Mouse (Mus musculus) liver, postnatal 0 days (tissue): ENCODE measurements around the gene Enkd1. TPM values are rescaled to one million over a fixed set of nuclear protein-coding genes. Genes with fewer than 3 reads are reported as not detected.

ENCODE experiments used
- ATAC-seq: fragments of 200-750 bp; cut with Nextera tagmentation; 2 replicates; pipeline ENCODE4 v1.8.0; 2017; ENCODE audit warnings: mild to moderate bottlenecking, moderate library complexity
- DNase-seq: peaks from one replicate; pipeline ENCODE4 v3.0.0-alpha.2; 2016
- H3K27ac ChIP-seq: fragments of 300-500 bp; sonication (generic); 2 replicates; pipeline ENCODE4 v1.5.1; 2014; ENCODE audit warnings: antibody characterized with exemption, moderate library complexity, mild to moderate bottlenecking, low read depth
- H3K27me3 ChIP-seq: fragments of 300-500 bp; sonication (generic); 2 replicates; pipeline ENCODE4 v1.6.1; 2014; ENCODE audit warnings: low read length, control low read depth, mixed read lengths; ENCODE audit not compliant: insufficient read depth
- H3K36me3 ChIP-seq: fragments of 300-500 bp; sonication (generic); replicated peaks from 2 replicates; pipeline ENCODE4 v1.6.1; 2014; ENCODE audit warnings: mild to moderate bottlenecking, control low read depth, low read length, moderate library complexity, mixed read lengths; ENCODE audit not compliant: insufficient read depth
- H3K4me1 ChIP-seq: fragments of 300-500 bp; sonication (generic); 2 replicates; pipeline ENCODE4 v1.6.1; 2014; ENCODE audit warnings: antibody characterized with exemption, mild to moderate bottlenecking, control low read depth; ENCODE audit not compliant: insufficient read depth
- H3K4me2 ChIP-seq: fragments of 300-500 bp; sonication (generic); 2 replicates; pipeline ENCODE4 v1.6.1; 2014; ENCODE audit warnings: low read depth, mild to moderate bottlenecking, low read length, moderate library complexity, mixed read lengths
- H3K4me3 ChIP-seq: fragments of 300-500 bp; sonication (generic); 2 replicates; pipeline ENCODE4 v1.5.1; 2014; ENCODE audit warnings: low read depth, low read length
- H3K9ac ChIP-seq: fragments of 300-500 bp; sonication (generic); replicated peaks from 2 replicates; pipeline ENCODE4 v1.6.1; 2014; ENCODE audit warnings: mild to moderate bottlenecking, moderate library complexity
- H3K9me3 ChIP-seq: fragments of 300-500 bp; sonication (generic); 2 replicates; pipeline ENCODE4 v1.6.1; 2016; ENCODE audit warnings: mild to moderate bottlenecking, control low read depth, low read length, mixed read lengths
- CTCF ChIP-seq: sonication (generic); IDR thresholded peaks from 2 replicates; pipeline ENCODE4 v1.5.1; 2016; ENCODE audit warnings: antibody characterized with exemption, low read depth
- EP300 ChIP-seq: IDR thresholded peaks from 2 replicates; pipeline ENCODE4 v1.6.1; 2016; ENCODE audit warnings: antibody characterized with exemption, low read depth, mild to moderate bottlenecking
- WGBS: fragments of 180-500 bp; shearing (Covaris S2); extraction: QIAGEN DNeasy Blood & Tissue Kit; methylation state at CpG from one replicate; pipeline ENCODE4 v1.1.7; 2014; ENCODE audit not compliant: insufficient replicate concordance; 5-methylcytosine and 5-hydroxymethylcytosine counted together
- polyA plus RNA-seq: library from polyadenylated mRNA; unstranded; fragments of >200 nt; fragmentation: Nextera tagmentation; extraction: Ambion mirVana; gene quantifications from 2 replicates; pipeline ENCODE4 v1.2.1, GENCODE M21; 2015

Enkd1 gene
- polyA plus RNA-seq, 1 experiment from 2014 or later, result 3.3 TPM

DNA sequence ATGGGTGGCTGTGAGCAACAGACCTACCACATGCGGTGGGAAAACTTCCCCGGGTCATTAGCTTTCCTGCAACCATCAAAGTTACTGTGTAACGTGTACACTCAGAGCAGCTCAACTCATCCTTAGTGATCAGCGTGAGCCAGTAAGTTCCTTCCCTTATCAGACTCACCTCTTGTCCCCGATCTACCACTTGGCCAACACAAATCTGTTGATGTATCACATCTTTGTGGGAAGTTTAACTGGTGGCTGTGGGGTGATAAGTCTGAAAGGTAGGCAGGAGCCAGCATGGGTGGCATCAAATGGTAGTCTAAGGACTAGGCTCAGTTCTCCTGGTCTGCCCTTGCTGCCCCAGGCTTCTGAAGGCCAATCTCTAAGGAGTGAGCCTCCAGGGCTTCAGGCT lies 24.2 kb upstream of the Enkd1 start:
- Histone ChIP-seq H3K4me2 (no peak overlapping the region), H3K36me3 (no peaks in the 10 kb centered on the region), H3K27ac (no peak overlapping the region), H3K4me3 (no peak overlapping the region), H3K9ac (no peak overlapping the region), H3K9me3 (no peaks in the 10 kb centered on the region), H3K4me1 (no peaks in the 10 kb centered on the region), H3K27me3 (0 out of 2 replicates have a peak, but pooled peaks cover 3% of the 10 kb centered on the region)
- DNase-seq (no peak), ATAC-seq (no peak)
- TF ChIP-seq EP300 (0 out of 2 replicates have a peak, but pooled peaks have one; percentile 42), CTCF (no peak)
- 65% methylated on average over 5 of the region's 5 CpGs for WGBS

GRCm38 (mm10) chr8:105727397-105728124 lies 19.6 kb upstream of the Enkd1 start:
- Histone ChIP-seq H3K9ac (no peak overlapping the region), H3K36me3 (no peaks in the 10 kb centered on the region; the same call in 1 of the 2 replicates), H3K9me3 (no peaks in the 10 kb centered on the region), H3K27me3 (no peaks in the 10 kb centered on the region), H3K4me3 (no peak overlapping the region), H3K27ac (no peak overlapping the region; the same call in 1 of the 2 replicates), H3K4me2 (no peak overlapping the region), H3K4me1 (no peaks in the 10 kb centered on the region)
- ATAC-seq, result peak; percentile 72
- TF ChIP-seq EP300, result peak; percentile 54; the same call in 1 of the 2 replicates
- TF ChIP-seq CTCF, result no peak
- 54% methylated on average over 18 of the region's 18 CpGs for WGBS
- DNase-seq, result peak; percentile 27

- Histone ChIP-seq H3K4me3 (no peak overlapping the region), H3K27me3 (no peaks in the 10 kb centered on the region), H3K36me3 (no peaks in the 10 kb centered on the region; the same call in 1 of the 2 replicates), H3K9me3 (no peaks in the 10 kb centered on the region), H3K4me2 (no peak overlapping the region), H3K27ac (no peak overlapping the region), H3K9ac (no peak overlapping the region), H3K4me1 (no peaks in the 10 kb centered on the region)
- TF ChIP-seq EP300, result no peak
- TF ChIP-seq CTCF, result no peak
- DNase-seq, result no peak
- 77% methylated on average over 5 of the region's 5 CpGs for WGBS
- no peak for ATAC-seq
These were observed 17.7 kb upstream of the Enkd1 start for GRCm38 (mm10) chr8:105725726-105726125.

- H3K9me3 ChIP-seq, result no peaks in the 10 kb centered on the region
- no peak for ATAC-seq
- 84% methylated on average over 9 of the region's 9 CpGs for WGBS
- no peaks in the 10 kb centered on the region; the same call in 1 of the 2 replicates for H3K36me3 ChIP-seq
- no peaks in the 10 kb centered on the region for H3K4me1 ChIP-seq
- no peak overlapping the region for H3K27ac ChIP-seq
- H3K4me3 ChIP-seq, result no peak overlapping the region
- H3K27me3 ChIP-seq, result no peaks in the 10 kb centered on the region
- H3K9ac ChIP-seq, result no peak overlapping the region
- no peak overlapping the region for H3K4me2 ChIP-seq
- TF ChIP-seq CTCF, result no peak
- TF ChIP-seq EP300, result no peak
- DNase-seq, result no peak
These were observed 14.9 kb upstream of the Enkd1 start for GRCm38 (mm10) chr8:105722861-105723260.

DNA sequence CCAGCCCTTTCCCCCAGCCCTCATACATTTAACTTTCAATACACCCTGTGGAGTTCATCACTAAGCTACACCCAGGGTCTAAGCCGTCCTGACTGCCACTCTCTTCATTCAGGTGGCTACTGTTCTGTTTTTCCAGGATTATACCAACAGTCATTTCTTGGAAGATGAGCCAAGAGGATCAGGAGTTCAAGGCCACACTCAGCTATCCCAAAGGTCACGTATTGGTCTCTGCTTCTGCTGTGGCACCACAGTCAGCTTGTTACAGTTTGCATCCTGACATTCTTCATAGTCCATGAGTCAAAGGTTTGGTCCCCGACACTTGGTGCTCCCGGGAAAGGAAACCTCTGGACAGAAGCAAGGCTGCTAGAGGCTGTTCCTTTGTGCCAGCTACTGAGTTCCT lies 11.6 kb upstream of the Enkd1 start:
- ATAC-seq (no peak), DNase-seq (no peak)
- Histone ChIP-seq H3K4me3 (no peak overlapping the region), H3K27ac (no peak overlapping the region), H3K9me3 (no peaks in the 10 kb centered on the region), H3K9ac (no peak overlapping the region), H3K4me2 (no peak overlapping the region), H3K36me3 (no peaks in the 10 kb centered on the region; the same call in 1 of the 2 replicates), H3K27me3 (no peaks in the 10 kb centered on the region), H3K4me1 (no peaks in the 10 kb centered on the region)
- no peak for TF ChIP-seq EP300
- TF ChIP-seq CTCF, result no peak
- WGBS, result 73% methylated on average over 4 of the region's 4 CpGs

- no peak overlapping the region for H3K4me3 ChIP-seq
- no peaks in the 10 kb centered on the region for H3K27me3 ChIP-seq
- no peaks in the 10 kb centered on the region for H3K36me3 ChIP-seq
- H3K27ac ChIP-seq, result no peak overlapping the region
- no peak for TF ChIP-seq EP300
- peak; percentile 25; the same call in 1 of the 2 replicates for TF ChIP-seq CTCF
- no peak for ATAC-seq
- no peaks in the 10 kb centered on the region for H3K9me3 ChIP-seq
- WGBS, result 87% methylated on average over 15 of the region's 15 CpGs
- no peak overlapping the region for H3K9ac ChIP-seq
- H3K4me2 ChIP-seq, result no peak overlapping the region
- no peaks in the 10 kb centered on the region for H3K4me1 ChIP-seq
- no peak for DNase-seq
These were observed 8.4 kb upstream of the Enkd1 start for GRCm38 (mm10) chr8:105716302-105716945.
